Mouse (Mus musculus) brown adipose tissue, adult 24 weeks (tissue): ENCODE measurements around the gene Aph1a. TPM values are rescaled to one million over a fixed set of nuclear protein-coding genes. Genes with fewer than 3 reads are reported as not detected.
"Not testable (repeated sequence)": the region's sequence is repeated elsewhere in the genome, so short reads cannot be mapped to it uniquely, and the experiment has no call there.

Experiments used
- H3K27ac ChIP-seq: fragments of 200-500 bp; replicated peaks from 2 replicates; pipeline ENCODE4 v1.5.1; 2012; ENCODE audit warnings: low read depth, mild to moderate bottlenecking, low read length
- H3K4me1 ChIP-seq: fragments of 200-500 bp; 2 replicates; pipeline ENCODE4 v1.6.1; 2012; ENCODE audit warnings: low read length, mixed read lengths; ENCODE audit not compliant: control insufficient read depth, insufficient read depth, insufficient read length
- H3K4me3 ChIP-seq: fragments of 200-500 bp; 2 replicates; pipeline ENCODE4 v1.5.1; 2012; ENCODE audit warnings: low read depth, mild to moderate bottlenecking, low read length, moderate library complexity; ENCODE audit not compliant: insufficient read depth
- polyA plus RNA-seq: library from polyadenylated mRNA; stranded (reverse); fragments of >200 nt; gene quantifications from 2 replicates; pipeline ENCODE4 v1.2.4, GENCODE M21; 2012; ENCODE audit not compliant: missing spikeins, insufficient read depth, insufficient read length

The Aph1a gene
- polyA plus RNA-seq, result 75.1 and 82.8 TPM in 2 replicates

DNA sequence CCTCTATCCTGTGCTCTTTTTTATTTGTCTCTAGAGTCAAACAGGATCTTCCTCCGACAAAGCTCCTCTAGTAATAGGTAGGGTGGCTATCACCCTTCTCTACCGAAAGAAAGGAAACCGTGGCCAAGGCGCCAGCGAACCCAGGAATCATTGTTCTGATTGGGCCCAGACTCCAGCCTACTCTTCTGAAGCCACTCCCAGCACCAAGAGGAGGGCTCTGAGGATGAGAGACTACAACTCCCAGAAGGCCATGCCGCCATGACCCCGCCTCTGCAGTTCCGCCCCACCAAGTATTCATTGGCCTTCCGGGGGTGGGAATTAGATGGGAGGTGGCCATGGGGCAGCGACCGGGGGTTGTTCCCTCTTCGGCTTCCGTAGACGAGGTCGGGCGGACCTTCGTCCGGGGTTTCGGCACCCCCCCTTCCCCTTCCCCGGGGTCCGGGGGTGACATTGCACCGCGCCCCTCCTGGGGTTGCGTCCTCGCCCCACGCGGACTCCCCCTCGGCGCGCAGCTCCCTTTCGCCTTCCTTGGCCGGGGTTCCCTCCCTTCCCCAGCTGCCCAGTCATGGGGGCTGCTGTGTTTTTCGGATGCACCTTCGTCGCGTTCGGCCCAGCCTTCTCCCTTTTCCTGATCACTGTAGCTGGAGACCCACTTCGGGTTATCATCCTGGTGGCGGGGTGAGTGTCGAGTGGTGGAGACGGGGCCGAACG lies at the start of gene Aph1a:
TSS of gene Aph1a (plus strand) at position 364 of the 711 bp plus-strand sequence.
- H3K4me1 ChIP-seq, result not testable (repeated sequence)
- H3K27ac ChIP-seq, result peak within 1 kb of the TSS; percentile 95
- H3K4me3 ChIP-seq, result peak within 1 kb of the TSS; percentile 82

DNA sequence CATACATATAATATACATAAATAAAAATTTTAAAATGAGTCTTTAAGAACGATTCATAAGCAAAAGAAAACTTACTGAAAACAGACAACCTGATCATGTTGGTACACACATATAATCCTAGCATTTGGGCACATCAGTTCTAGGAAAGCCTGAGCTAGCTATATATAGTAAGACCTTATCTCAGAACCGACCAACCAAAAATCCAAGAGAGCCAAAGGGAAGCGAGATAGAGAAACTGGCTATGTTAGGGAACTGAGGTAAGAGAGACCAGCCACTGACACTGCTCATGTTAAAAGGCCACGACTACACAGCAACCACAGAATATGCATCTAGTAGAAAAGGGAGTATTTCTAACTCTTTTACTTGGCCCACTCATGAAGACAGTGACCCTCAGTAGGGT lies 43.2 kb upstream of the Aph1a start:
- no peak overlapping the region for H3K27ac ChIP-seq
- no peaks in the 10 kb centered on the region for H3K4me1 ChIP-seq
- H3K4me3 ChIP-seq, result no peak overlapping the region

DNA sequence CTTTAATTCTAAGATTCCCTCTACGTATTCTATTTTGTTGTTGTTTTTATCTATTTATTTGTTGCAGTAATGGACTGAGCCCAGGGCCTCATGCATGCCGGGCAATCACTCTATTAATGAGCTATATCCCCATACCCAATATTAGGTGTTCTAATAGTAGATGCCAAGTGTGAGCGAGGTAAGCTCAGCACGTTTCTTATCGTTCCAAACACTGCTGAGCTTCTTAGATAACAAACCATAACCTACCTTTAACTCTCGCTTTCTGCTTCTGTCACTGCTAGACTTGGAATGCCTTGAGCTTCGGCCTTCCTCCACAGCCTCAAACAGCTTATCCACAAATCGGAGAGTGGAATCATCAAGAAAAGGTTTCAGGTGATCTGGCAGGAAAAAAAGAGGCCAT lies 42.5 kb upstream of the Aph1a start:
- H3K4me3 ChIP-seq, result no peak overlapping the region
- H3K4me1 ChIP-seq, result no peaks in the 10 kb centered on the region
- no peak overlapping the region for H3K27ac ChIP-seq

DNA sequence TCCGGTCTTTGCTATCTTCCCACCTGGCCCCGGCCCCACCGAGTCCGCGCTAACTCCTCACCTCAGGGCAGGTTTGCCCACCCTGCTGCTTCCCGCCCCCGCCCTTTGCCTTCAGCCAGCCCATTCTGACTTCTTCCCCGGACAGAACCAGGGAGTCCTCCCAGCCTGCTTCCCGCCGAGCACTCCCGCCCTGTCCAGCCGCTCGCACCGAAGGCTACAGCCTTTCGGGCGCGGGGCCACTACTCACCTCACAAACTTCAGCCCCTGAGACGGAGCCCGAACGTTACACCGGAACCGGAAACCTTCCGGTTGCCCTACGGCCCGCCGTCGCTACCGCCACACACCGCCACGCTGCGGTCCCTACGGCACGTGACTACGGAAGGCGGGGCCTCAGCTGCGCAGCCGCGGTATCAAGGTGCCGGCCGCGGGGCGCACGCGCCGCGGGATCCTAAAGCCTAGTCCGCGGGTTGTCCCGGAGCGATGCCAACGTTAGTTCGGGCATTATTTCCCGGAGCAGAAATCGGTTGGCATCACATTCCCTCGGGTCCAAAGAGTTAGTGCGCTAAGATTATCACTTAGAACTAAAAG lies 38.2 kb upstream of the Aph1a start, which contains the start of gene Prpf3:
TSS of gene Prpf3 (minus strand) at position 384 of the 588 bp plus-strand sequence.
- peak within 1 kb of the TSS; percentile 87 for H3K4me3 ChIP-seq
- no peaks in the 10 kb centered on the region for H3K4me1 ChIP-seq
- H3K27ac ChIP-seq, result peak within 1 kb of the TSS; percentile 78

DNA sequence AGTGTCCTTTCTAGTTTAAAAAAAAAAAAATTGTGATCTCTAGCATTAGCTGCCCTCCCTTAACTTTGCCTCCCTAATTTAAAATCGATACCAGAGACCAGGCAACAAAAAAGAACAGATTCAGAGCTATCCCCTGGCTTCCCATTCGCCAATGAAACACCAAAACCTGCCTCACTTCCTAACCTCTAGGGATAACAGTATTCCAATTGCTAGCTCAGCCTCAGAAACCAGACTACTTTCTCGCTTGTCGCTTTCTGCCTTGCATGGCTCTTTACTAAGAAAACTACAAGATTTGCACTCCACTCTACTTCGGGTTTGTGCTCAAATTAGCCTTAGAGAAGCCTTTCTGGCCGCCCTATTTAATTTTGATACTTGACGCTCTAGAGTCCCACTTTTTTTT lies 37.7 kb upstream of the Aph1a start:
- peak overlapping the region; percentile 58 for H3K4me3 ChIP-seq
- H3K4me1 ChIP-seq, result no peaks in the 10 kb centered on the region
- H3K27ac ChIP-seq, result peak overlapping the region; percentile 46

DNA sequence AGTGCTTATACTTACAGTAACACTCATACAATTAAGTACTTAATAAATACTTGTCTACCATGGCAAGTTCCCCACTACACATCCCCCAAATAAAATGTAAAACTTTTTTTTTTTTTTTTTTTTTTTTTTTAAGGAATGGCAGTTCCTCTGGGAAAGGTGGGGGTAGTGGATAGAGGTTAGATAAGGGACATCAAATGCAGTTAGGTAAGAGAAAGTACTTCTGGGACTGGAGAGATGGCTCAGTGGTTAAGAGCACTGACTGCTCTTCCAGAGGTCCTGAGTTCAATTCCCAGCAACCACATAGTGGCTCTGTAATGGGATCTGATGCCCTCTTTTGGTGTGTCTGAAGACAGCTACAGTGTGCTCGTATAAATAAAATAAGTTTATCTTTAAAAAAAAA lies 36.7 kb upstream of the Aph1a start:
- not testable (repeated sequence) for H3K4me1 ChIP-seq, H3K27ac ChIP-seq, H3K4me3 ChIP-seq

DNA sequence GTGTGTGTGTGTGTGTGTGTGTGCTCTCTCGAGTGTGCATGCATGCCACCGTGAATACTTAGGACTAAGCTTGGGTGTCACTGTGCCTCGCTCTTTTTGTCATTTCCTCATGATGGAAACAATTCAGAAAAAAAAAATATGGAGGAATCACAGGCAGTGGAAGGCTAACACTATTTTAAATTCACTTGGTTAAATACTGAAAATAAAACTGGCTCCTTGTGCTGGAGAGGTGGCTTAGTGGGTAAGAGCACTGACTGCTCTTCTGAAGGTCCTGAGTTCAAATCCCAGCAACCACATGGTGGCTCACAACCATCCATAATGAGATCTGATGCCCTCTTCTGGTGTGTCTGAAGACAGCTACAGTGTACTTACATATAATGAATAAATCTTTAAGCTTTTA lies 35.5 kb upstream of the Aph1a start:
- not testable (repeated sequence) for H3K4me3 ChIP-seq, H3K4me1 ChIP-seq, H3K27ac ChIP-seq

DNA sequence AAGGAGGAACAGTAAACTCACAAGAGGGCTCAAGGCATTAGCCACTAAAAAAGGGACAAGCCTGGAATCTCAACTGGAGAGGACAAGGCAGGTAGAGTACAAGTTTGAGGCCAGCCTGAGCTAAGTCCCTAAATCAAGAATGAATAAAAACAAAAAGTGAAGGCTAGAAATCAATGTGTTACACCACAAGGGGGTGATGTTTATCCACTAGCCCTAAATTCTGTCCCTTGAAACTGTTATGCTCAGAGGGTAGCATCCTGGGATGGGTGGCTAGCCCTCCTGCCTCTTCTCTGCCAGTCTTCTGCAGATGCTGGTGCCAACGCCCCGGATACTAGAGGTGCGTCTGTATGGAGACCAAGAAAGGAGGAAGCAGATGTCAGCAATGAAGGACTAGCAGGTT lies 33.4 kb upstream of the Aph1a start:
- Histone ChIP-seq H3K4me1 (no peaks in the 10 kb centered on the region; the same call in 1 of the 2 replicates), H3K27ac (no peak overlapping the region), H3K4me3 (no peak overlapping the region)

DNA sequence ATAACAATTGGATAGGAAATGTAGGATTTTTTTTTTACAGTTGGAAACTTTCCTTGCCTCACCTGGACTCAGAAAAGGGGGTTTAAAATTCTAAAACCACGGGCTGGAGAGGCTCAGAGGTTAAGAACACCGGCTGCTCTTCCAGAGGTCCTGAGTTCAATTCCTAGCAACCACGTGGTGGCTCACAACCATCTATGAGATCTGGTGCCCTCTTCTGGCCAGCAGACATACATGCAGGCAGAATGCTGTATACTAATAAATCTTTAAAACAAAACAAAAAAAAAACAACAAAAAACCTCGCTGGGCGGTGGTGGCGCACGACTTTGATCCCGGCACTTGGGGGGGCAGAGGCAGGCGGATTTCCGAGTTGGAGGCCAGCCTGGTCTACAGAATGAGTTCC lies 32.6 kb upstream of the Aph1a start:
- no peak overlapping the region for H3K27ac ChIP-seq
- H3K4me1 ChIP-seq, result no peaks in the 10 kb centered on the region; the same call in 1 of the 2 replicates
- H3K4me3 ChIP-seq, result no peak overlapping the region

DNA sequence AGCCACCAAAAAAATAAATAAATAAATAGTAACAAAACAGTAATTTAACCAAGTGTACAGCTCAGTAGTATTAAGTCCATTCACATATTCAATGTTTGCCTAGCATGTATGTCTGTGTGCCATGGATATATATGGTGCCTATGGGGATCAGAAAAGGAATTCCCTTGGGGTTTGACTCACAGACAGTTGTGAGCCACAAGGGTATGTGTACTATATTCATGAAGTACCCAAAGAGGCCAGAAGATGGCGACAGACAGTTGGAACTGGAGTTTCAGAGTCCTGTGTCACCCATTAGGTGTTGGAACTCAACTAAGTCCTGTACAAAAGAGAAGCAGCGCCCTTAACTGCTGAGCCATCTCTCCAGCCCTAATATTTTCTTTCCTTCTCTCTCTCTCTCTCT lies 32.0 kb upstream of the Aph1a start:
- no peak overlapping the region for H3K27ac ChIP-seq
- no peaks in the 10 kb centered on the region; the same call in 1 of the 2 replicates for H3K4me1 ChIP-seq
- no peak overlapping the region for H3K4me3 ChIP-seq

DNA sequence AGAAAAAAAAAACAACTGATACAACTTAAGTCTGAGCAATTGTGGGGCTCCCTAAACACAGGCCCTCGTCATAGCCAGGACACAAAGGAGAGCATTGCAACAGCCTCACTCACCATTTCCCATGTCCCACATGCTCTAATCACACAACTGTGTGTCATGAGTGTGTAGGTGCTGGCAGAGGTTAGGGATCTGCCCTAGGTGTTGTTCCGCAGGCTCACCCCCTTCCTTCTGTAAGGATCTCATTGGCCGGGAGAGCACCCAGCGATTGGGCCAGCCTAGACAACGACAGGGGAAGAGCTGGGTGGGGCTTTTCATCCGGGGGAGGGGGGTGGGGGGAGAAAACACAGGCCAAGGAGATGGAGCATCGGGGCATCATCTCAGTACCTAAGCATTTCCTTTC lies 30.2 kb upstream of the Aph1a start:
- Histone ChIP-seq H3K4me3 (no peak overlapping the region), H3K4me1 (no peaks in the 10 kb centered on the region; the same call in 1 of the 2 replicates), H3K27ac (no peak overlapping the region)

DNA sequence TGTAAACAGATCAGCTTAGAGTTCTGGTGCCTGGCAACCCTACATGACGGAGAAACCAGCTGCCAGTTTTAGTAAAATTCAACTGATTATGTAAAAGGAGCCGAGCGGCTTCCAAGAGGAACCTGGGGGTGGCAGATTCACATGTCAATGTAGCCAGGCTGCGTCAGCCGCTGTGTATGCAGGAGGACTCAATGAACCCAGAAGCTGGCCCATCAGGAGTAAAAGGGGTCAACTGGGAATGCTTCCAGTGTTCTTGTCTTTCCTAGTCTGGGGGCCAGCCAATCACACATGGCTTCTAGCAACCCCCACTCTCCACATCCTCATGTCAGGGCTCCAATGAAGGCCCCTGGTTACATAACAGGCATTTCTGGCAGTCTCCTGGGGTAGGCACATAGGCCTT lies 28.7 kb upstream of the Aph1a start:
- H3K27ac ChIP-seq, result peak overlapping the region; percentile 56
- H3K4me1 ChIP-seq, result no peaks in the 10 kb centered on the region; the same call in 1 of the 2 replicates
- H3K4me3 ChIP-seq, result no peak overlapping the region

DNA sequence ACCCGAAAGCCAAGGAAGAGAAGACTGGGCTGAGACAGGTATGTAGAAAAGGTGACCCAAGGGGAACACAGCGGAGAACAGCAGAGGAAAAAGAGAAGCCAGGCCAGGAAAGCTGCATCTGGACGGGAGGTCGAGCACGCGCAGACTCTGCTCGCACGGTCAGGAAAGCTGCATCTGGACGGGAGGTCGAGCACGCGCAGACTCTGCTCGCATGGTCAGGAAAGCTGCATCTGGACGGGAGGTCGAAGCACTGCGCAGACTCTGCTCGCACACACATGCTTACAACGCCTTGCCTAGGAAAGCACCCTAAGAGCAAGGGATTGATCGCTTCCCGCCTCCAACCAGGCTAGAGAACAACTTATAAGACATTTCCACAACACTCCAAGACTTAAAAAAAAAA lies 28.2 kb upstream of the Aph1a start:
- Histone ChIP-seq H3K4me1 (no peaks in the 10 kb centered on the region; the same call in 1 of the 2 replicates), H3K27ac (no peak overlapping the region), H3K4me3 (no peak overlapping the region)

DNA sequence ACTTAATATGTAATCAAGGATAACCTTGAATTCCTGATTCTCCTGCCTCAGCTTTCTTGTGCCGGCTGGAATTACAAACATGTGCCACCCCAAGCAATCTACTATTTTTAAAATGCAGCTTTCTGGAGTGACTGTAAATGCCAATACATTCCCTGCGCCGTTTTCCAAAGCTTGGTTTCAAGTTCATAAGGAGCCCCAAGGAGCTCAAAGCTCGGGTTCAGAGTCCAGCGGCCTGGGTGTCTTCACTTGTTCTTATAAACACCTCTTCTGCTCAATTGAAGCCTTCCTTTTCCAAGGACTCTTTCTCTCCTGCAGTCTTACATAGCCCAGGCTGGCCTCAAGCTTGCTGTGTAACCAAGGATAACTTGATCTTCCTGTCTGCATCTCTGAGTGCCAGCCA lies 27.7 kb upstream of the Aph1a start:
- Histone ChIP-seq H3K27ac (no peak overlapping the region), H3K4me1 (no peaks in the 10 kb centered on the region; the same call in 1 of the 2 replicates), H3K4me3 (no peak overlapping the region)

DNA sequence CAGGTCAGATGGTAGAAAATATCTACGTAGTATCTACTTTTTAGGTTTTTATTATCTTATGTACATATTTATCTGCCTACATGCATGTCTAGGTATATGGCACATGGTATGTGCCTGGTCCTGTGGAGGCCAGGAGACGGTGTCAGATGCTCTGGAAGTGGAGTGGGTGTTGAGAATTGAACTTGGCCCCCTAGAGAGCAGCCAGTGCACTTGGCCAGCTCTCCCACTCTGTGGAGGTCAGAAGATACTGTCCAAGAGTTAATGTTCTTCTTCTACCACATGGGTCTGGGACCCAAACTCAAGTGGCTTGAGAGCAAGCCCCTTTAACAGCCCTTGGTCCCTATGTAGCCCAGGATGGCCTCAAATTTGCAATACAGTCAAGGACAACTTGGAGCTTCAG lies 26.4 kb upstream of the Aph1a start:
- Histone ChIP-seq H3K4me1 (no peaks in the 10 kb centered on the region; the same call in 1 of the 2 replicates), H3K27ac (no peak overlapping the region), H3K4me3 (no peak overlapping the region)

DNA sequence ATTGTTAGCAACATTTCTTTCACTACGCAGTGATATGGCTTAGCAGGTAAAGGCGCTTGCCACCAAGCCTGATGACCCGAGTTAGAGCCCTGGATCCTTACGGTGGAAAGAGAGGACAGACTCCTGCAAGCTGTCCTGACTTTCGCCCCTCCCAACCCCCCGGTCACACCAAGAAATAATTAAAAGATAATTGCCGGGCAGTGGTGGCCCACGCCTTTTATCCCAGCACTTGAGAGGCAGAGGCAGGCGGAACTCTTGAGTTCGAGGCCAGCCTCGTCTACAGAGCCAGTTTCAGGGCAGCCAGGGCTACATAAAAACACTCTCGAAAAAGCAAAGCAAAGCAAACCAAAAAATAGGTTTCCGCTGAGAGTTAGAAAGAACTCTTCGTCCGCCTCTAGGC lies 22.8 kb upstream of the Aph1a start:
- Histone ChIP-seq H3K4me3 (peak overlapping the region; percentile 88), H3K4me1 (no peaks in the 10 kb centered on the region), H3K27ac (peak overlapping the region; percentile 64)
